Mouse (Mus musculus) heart, embryonic 14.5 days (tissue): Measurements from ENCODE around the gene Lgals1. TPM values are rescaled to one million over a fixed set of nuclear protein-coding genes. Genes with fewer than 3 reads are reported as not detected.

Experiments used
- ATAC-seq: fragments of 200-750 bp; cut with Nextera tagmentation; 2 replicates; pipeline ENCODE4 v1.8.0; 2017; ENCODE audit warnings: low read depth, moderate TSS enrichment; ENCODE audit not compliant: insufficient number of reproducible peaks, insufficient read depth, low FRiP score
- H3K27ac ChIP-seq, 2 experiments: fragments of 200-500 bp in 1 of 2; fragments of 300-500 bp in 1 of 2; sonication (generic) in 1 of 2; replicated peaks in 1 of 2; 2 replicates each; pipeline ENCODE4 v1.5.1; 2012 to 2014; ENCODE audit warnings: low read depth in 2 of 2, low read length in 2 of 2, control low read depth in 1 of 2, mild to moderate bottlenecking in 1 of 2, mixed read lengths in 1 of 2; ENCODE audit not compliant: control insufficient read depth in 1 of 2, insufficient read depth in 1 of 2
- H3K27me3 ChIP-seq: fragments of 300-500 bp; sonication (generic); 2 replicates; pipeline ENCODE4 v1.6.1; 2014; ENCODE audit warnings: mild to moderate bottlenecking, low read length, control low read depth; ENCODE audit not compliant: control insufficient read depth, insufficient read depth
- H3K36me3 ChIP-seq: fragments of 300-500 bp; sonication (generic); 2 replicates; pipeline ENCODE4 v1.6.1; 2014; ENCODE audit warnings: mild to moderate bottlenecking, control low read depth, low read length, mixed read lengths; ENCODE audit not compliant: control insufficient read depth, insufficient read depth
- H3K4me1 ChIP-seq, 2 experiments: fragments of 200-500 bp in 1 of 2; fragments of 300-500 bp in 1 of 2; sonication (generic) in 1 of 2; 2 replicates each; pipeline ENCODE4 v1.6.1; 2012 to 2014; ENCODE audit warnings: low read length in 2 of 2, control low read depth in 1 of 2, mixed read lengths in 1 of 2; ENCODE audit not compliant: control insufficient read depth in 2 of 2, insufficient read depth in 2 of 2
- H3K4me2 ChIP-seq: fragments of 300-500 bp; sonication (generic); 2 replicates; pipeline ENCODE4 v1.6.1; 2014; ENCODE audit warnings: mild to moderate bottlenecking, low read length
- H3K4me3 ChIP-seq, 2 experiments: fragments of 200-500 bp in 1 of 2; fragments of 300-500 bp in 1 of 2; sonication (generic) in 1 of 2; 2 replicates each; pipeline ENCODE4 v1.5.1; 2012 to 2014; ENCODE audit warnings: low read length in 2 of 2, mild to moderate bottlenecking in 2 of 2, control low read depth in 1 of 2, low read depth in 1 of 2, moderate library complexity in 1 of 2; ENCODE audit not compliant: control insufficient read depth in 1 of 2, insufficient read depth in 1 of 2
- H3K9ac ChIP-seq: fragments of 300-500 bp; sonication (generic); 2 replicates; pipeline ENCODE4 v1.6.1; 2014; ENCODE audit warnings: mild to moderate bottlenecking, low read length
- H3K9me3 ChIP-seq: fragments of 300-500 bp; sonication (generic); 2 replicates; pipeline ENCODE4 v1.6.1; 2016; ENCODE audit warnings: low read length, control low read depth; ENCODE audit not compliant: control insufficient read depth
- WGBS: fragments of 180-500 bp; shearing (Covaris S2); extraction: QIAGEN DNeasy Blood & Tissue Kit; methylation state at CpG from one replicate; pipeline ENCODE4 v1.1.7; 2014; 5-methylcytosine and 5-hydroxymethylcytosine counted together
- polyA plus RNA-seq: library from polyadenylated mRNA; unstranded; fragments of >200 nt; fragmentation: Nextera tagmentation; extraction: Ambion mirVana; gene quantifications from 2 replicates; pipeline ENCODE4 v1.2.1, GENCODE M21; 2014

Gene Lgals1
- polyA plus RNA-seq, 1 experiment from 2014 or later = 842 TPM

DNA sequence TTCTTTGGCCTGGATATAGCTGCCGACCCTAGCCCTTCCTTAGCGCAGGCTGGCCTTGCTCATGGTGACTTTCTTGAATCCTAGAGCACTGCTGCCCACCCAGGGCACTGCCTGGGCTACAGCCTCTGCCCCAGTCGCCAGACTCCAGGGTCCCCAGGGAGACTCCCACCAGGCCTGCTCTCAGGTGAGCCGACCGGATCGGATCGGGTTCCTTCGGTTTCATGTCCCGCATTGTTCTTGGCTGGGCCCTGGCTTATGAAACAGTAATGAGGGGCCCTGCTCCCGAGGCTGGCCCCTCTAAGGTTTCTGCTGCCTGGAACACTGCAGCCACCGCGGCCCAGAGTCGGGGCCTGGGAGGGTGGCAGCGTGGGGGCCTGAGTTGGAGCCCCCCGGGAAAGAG, 30.5 kb downstream of the Lgals1 start:
- no peaks in the 10 kb centered on the region for H3K36me3 ChIP-seq
- no peaks in the 10 kb centered on the region for H3K4me1 ChIP-seq
- H3K4me2 ChIP-seq = no peak overlapping the region
- H3K9me3 ChIP-seq = no peaks in the 10 kb centered on the region
- H3K9ac ChIP-seq = no peak overlapping the region
- ATAC-seq = no peak
- WGBS = 52% methylated on average over 15 of the region's 15 CpGs
- no peak overlapping the region for H3K27ac ChIP-seq
- no peak overlapping the region for H3K4me3 ChIP-seq
- H3K27me3 ChIP-seq = no peaks in the 10 kb centered on the region

GRCm38 (mm10) chr15:78959537-78959936, 33.0 kb downstream of the Lgals1 start:
- no peak overlapping the region for H3K4me3 ChIP-seq
- no peaks in the 10 kb centered on the region for H3K9me3 ChIP-seq
- H3K4me1 ChIP-seq = peaks cover 0 to 2% of the 10 kb centered on the region in 2 experiments; a peak in 1 of 4 replicates
- H3K9ac ChIP-seq = no peak overlapping the region
- H3K4me2 ChIP-seq = no peak overlapping the region
- no peaks in the 10 kb centered on the region for H3K36me3 ChIP-seq
- H3K27ac ChIP-seq = no peak overlapping the region
- ATAC-seq = no peak
- no peaks in the 10 kb centered on the region for H3K27me3 ChIP-seq
- 87% methylated on average over 11 of the region's 11 CpGs for WGBS

GRCm38 (mm10) chr15:78960088-78960487, 33.6 kb downstream of the Lgals1 start:
- no peak for ATAC-seq
- Histone ChIP-seq H3K27me3 (no peaks in the 10 kb centered on the region), H3K9ac (no peak overlapping the region), H3K4me3 (no peak overlapping the region), H3K27ac (no peak overlapping the region), H3K4me1 (peaks cover 0 to 2% of the 10 kb centered on the region in 2 experiments; a peak in 1 of 4 replicates), H3K9me3 (no peaks in the 10 kb centered on the region), H3K4me2 (no peak overlapping the region), H3K36me3 (no peaks in the 10 kb centered on the region)
- 66% methylated on average over 4 of the region's 4 CpGs for WGBS

GRCm38 (mm10) chr15:78962885-78963284, 36.4 kb downstream of the Lgals1 start:
- Histone ChIP-seq H3K4me1 (peaks cover 0 to 2% of the 10 kb centered on the region in 2 experiments; a peak in 1 of 4 replicates), H3K27ac (no peak overlapping the region), H3K36me3 (no peaks in the 10 kb centered on the region), H3K9me3 (no peaks in the 10 kb centered on the region), H3K4me3 (no peak overlapping the region), H3K4me2 (no peak overlapping the region), H3K9ac (no peak overlapping the region), H3K27me3 (no peaks in the 10 kb centered on the region)
- 24% methylated on average over 2 of the region's 2 CpGs for WGBS
- no peak for ATAC-seq

DNA sequence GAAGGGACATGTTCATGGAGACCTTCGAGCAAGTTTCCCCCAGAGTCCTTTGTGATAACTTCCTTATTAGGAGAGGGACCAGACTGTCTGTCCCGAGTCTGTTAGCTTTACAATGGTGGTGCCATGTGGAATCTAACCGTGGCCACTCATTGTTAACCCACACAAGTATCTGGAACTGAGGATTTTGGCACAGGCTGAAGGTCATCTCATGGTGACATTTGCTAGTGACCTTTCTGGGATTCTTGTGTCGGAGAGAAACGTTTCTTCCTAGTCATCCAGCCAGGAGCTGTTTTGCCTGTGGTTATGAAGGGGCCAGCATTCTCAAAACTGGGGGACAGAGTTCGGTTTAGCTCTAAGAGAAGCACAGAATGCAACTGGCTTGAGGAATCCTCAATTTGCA, 45.1 kb downstream of the Lgals1 start:
- Histone ChIP-seq H3K27me3 (no peaks in the 10 kb centered on the region), H3K4me3 (no peak overlapping the region), H3K9me3 (no peaks in the 10 kb centered on the region), H3K4me1 (no peaks in the 10 kb centered on the region), H3K27ac (no peak overlapping the region), H3K4me2 (no peak overlapping the region), H3K9ac (no peak overlapping the region), H3K36me3 (no peaks in the 10 kb centered on the region)
- ATAC-seq = no peak
- 61% methylated on average over 6 of the region's 6 CpGs for WGBS

GRCm38 (mm10) chr15:78973950-78974349, 47.4 kb downstream of the Lgals1 start:
- no peak overlapping the region for H3K27ac ChIP-seq
- H3K4me1 ChIP-seq = peaks cover 7 to 8% of the 10 kb centered on the region in 2 experiments
- no peak overlapping the region for H3K4me3 ChIP-seq
- H3K4me2 ChIP-seq = no peak overlapping the region
- H3K36me3 ChIP-seq = no peaks in the 10 kb centered on the region
- 65% methylated on average over 7 of the region's 7 CpGs for WGBS
- ATAC-seq = peak; percentile 8; the same call in 1 of the 2 replicates
- no peaks in the 10 kb centered on the region for H3K9me3 ChIP-seq
- H3K9ac ChIP-seq = no peak overlapping the region
- no peaks in the 10 kb centered on the region for H3K27me3 ChIP-seq

- ATAC-seq = no peak
- Histone ChIP-seq H3K9ac (no peak overlapping the region), H3K27me3 (no peaks in the 10 kb centered on the region), H3K4me3 (no peak overlapping the region), H3K9me3 (no peaks in the 10 kb centered on the region), H3K4me1 (peaks cover 17 to 24% of the 10 kb centered on the region in 2 experiments), H3K36me3 (no peaks in the 10 kb centered on the region), H3K27ac (no peak overlapping the region), H3K4me2 (no peak overlapping the region)
- WGBS = 88% methylated on average over 8 of the region's 8 CpGs
Measured at GRCm38 (mm10) chr15:78977676-78978159, 51.2 kb downstream of the Lgals1 start.

DNA sequence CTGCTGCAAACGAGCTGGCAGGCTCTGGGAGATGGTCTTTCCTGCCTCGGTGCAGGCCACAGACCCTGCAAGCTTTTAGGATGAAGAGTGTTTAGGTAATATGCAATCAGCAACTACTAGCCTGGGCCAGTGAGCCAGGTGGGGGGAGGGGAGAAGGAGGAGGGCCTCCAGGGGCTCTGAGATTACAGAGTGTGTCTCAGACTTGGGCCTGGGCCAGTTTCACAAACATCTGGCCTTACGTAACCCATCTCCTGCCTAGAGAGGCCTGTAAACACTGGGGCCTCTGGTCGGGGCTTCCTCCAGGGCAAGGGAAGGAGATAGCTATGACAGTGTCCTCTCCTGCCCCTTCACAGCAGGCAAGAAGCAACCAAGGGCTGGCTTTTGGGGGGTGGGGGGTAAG, 52.4 kb downstream of the Lgals1 start:
- Histone ChIP-seq H3K4me1 (peaks cover 19 to 28% of the 10 kb centered on the region in 2 experiments), H3K9ac (peak overlapping the region; percentile 54), H3K36me3 (no peaks in the 10 kb centered on the region), H3K4me2 (peak overlapping the region; percentile 11; the same call in 1 of the 2 replicates), H3K4me3 (no peak overlapping the region), H3K27me3 (no peaks in the 10 kb centered on the region), H3K9me3 (no peaks in the 10 kb centered on the region), H3K27ac (peak overlapping the region; percentile 28 to 71; a peak in 3 of 4 replicates)
- ATAC-seq = peak; percentile 18; the same call in 1 of the 2 replicates
- 8% methylated on average over 4 of the region's 4 CpGs for WGBS
